Mouse (Mus musculus) spleen, postnatal 10 days (tissue): Measurements from ENCODE around the gene Fgfr2.
A peak's percentile ranks its signal among the peaks of the same experiment; 100 is the strongest.

Source experiments
- DNase-seq, 2 experiments: peaks; one replicate each; pipeline ENCODE4 v3.0.0; 2021 to 2022; ENCODE audit warnings: low spot score in 2 of 2

Fgfr2 gene

DNA sequence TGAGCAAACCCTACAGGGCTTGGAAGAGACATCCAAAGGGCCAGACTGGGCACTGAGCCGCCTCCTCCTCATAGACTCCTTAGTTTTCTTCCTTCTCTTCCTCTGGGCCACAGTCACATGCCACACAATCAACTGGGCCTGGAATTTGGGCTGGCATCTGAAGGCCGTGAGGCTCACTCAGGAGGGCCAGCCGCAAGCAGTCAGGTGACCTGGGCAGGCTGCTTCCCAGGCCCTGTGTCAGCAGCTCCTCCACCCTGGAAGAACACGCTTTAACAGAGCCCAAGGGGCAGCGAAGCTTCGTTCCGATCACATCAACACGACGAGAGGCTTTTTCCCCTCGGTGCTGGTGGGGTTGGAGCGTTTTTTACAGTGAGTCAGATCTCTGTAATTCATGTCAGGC lies 320.5 kb downstream of the Fgfr2 start:
- DNase-seq = no peak

DNA sequence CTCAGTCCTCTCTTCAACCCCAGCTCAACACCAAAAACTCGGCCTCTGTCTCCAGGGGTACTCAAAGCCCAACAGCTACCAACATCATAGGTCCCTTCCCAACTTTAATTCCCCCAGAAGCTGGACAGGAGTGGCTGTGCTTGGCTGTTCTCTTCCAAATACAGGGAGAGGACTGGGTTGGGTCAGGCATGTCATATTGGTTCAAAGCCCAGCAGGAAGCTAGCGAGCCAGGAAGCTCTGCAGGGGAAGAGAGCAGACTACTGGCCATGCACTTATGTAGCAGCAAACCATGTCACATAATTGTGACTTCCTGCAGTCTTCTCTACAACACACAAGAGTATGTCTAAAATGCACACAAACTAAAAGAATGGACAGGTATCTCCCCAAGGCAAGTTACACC lies 321.1 kb downstream of the Fgfr2 start:
- DNase-seq = no peak

DNA sequence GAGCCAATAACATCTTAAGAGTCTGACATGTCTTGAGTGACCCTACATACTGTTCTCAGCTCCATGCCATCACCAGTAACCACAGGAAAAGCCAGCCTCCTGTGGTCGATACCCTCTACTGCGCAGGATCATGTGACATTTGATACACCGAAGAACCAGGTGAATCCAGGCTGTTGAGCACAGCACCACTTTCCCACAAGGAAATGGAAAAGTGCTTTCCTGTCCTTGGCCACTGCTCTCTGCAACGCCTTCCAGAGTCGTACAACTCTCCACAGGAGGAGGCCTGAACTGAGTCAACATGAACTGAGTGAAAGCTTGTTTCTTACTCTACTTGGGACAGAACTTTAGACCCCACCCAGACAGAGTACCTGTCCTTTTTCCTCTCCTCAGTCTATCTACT lies 321.6 kb downstream of the Fgfr2 start:
- DNase-seq = no peak

DNA sequence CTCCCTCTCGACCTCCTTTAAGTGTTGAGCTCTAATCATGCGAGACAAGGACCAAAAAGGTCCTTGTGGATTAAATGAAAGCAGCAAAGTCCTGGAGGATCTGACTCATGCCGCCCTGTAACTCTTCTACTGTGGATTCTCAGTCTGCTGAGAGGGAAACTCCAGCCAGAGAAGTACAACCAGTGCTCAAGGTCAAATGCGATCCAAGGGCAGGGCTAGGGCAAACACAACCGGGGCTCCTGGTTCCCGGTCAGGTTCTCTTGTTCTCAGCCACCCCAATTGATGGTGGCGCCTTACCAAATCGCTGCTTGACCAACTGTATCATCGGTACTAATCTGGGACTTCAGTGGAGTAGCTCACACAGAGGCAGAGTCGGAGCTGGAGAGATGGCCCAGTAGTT lies 322.3 kb downstream of the Fgfr2 start:
- no peak for DNase-seq

DNA sequence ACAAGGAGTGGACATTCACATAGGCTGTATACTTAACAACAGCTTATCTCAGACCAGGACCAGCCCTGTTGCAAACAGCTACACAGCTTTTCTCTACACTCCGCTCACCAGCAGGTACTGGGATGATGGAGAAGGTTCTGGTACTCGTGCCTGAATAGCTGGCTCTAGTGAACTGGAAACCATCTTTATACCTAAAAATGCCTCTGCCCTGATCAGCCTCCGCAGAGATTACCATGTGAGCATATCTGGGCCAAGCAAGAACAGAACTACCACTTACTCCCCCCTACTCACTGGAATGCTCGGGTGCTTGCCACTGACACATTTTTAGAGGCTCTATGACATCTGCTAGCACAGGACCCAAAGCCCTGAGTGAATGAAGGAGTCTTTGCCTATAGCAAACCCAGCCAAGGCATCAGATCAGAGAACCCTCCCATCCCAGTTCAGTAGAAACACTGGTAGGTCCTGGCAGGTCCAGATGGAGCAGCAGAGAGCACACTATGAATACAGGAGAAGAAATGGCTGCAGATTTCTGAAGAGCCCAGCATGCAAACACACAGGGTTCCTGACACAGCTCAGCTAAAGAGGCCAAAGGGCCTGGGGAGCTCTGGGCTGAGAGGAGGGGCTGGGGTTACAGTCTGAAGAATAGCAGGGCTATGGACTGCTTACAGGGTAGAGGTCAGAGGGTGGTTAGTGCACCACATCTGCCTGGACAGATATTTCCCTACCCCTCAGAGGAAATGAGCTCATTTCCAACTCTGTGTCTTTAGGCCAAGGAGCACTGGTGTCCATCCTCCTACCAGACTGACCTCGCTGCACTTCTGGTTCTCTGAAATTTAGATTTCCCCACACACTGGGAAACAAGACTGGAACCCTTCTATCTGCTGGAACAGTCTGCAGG lies 323.8 kb downstream of the Fgfr2 start:
- DNase-seq = no peak

DNA sequence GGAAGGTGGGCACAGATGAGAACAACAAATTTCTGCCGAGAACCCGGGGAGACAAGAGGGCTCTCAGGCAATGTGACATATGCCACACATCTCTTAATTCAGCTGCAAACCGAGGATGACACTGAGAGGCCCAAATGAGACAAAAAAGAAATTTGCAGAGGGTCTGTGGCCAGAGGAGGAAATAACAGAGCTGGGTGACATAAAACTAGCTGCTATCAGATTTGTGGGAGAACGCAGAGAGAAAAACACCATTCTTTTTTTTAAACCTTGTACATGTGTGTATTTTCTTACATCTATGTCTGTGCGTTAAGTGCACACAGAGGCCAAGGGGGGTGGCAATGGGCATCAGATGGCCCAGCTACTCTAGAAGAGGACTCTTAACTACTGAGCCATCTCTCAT lies 328.0 kb downstream of the Fgfr2 start:
- no peak for DNase-seq

DNA sequence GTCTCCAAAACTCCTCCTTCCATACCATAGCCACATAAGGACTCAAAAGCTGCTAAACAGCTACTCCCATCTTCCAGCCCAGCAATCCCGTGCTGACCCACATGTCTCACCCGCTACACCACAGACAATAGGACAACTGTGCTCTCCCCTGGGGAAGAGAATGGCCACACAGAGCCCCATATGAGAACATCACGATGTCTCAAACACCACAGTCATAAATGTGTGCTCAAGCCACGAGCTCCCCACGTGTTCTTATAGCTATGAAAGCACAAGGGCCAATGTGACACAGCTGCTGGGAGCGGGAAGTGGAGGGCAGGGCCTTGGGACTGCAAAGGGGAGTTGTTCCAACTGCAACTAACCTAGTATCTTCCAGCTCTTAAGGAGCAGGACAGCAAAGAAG lies 329.7 kb downstream of the Fgfr2 start:
- DNase-seq = no peak

DNA sequence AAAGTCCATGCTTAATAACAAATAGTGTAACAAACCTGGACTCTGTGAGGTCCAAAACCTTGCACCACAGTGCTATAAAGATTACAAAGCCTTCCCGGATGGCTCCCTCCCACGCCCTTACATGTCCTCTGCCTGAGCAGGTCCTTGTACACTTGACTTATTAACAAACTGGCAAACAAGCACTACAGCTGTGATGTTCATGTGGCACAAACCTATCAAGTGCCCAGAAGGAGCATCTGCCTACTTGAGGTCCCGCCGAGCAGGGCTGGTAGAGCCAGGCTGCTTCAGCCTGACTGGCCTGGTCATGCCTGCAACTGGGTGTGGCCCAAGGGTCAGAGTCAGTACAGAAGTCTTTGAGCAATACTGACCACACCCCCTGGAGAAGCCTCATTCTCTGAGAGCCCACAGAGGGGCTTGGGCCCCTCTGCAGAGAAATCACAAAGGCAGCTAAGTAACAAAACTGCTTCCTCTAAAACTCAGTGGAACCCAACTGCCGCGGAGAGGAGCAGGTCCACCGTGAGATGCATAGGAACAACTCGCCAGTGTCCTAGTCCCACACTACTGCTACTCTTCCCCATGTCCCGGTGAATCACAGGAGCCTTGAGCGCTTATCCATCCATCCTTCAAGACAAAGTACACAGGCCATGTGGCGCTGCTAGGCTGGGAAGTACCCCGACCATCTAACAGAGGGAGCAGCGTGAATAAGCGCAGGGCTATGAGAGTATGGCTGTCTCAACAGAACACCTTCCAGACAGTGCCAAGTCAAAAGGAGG lies 332.5 kb downstream of the Fgfr2 start:
- no peak for DNase-seq

DNA sequence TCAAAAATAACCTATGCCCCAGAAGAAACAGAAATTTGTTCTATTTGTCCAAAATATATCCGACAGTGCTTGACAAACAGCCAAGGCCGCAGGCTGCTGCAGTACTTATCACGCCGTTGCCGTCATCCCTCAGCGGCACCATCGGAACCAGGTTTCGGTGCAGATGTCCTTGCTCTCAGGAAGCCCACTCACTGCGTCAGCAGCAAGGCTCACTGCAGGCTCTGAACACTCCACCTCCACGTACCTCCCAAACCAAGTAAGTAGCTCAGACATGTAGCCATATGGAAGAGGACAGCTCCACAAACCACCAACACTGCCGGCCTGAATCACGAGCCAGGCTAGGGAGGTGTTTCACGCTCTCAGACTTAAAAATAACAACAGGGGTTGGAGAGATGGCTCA lies 334.3 kb downstream of the Fgfr2 start:
- DNase-seq = no peak

DNA sequence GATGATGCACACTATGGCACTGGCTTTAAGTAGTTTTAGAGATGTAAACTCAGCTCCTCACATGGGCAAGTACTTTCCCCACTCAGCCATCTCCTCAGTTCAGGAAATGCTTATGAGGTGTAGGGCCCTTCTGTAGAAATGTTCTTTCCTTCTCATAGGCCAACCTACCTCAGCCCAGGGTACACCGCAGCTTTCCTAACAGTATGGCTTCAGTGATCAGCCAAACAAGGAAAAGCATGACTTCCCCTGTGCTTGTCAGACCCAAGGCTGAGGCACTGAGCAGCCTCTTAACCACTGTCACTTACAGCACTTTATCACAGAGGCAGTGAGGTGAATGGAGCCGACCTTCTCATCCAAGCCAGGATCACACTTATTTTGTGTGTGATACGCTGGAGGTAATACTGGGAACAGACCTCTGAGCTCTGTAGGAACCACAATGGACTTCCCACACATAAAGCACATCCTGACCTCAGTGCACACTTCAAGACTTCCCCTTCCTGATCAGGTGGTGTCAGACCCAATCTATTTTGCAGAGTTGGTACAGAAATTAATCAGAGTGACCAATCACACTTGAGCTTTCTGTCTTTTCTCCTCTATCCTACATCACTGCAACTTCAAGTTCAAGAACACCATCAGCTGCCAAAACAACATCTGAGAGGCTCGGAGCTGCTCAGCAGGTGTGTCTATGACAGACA lies 335.5 kb downstream of the Fgfr2 start:
- no peak for DNase-seq

DNA sequence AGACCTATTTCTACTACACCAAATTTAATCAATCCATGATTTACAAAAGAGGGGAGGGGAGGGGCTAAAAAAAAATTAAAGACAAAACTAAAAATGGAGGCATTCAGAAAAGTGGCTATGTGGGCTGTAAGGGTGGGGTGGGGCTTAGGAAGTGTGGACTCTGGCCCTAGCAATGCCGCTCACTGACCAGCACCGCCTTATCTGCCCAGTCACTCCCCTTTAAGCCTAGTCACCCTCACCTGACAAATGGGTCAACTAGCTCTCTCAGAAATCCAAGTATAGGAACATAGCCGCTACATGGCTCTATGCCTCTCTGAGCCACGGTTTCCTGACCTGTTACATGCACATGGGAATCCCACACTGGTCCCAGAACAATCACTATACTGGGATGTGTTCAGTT lies 336.1 kb downstream of the Fgfr2 start:
- DNase-seq = no peak

DNA sequence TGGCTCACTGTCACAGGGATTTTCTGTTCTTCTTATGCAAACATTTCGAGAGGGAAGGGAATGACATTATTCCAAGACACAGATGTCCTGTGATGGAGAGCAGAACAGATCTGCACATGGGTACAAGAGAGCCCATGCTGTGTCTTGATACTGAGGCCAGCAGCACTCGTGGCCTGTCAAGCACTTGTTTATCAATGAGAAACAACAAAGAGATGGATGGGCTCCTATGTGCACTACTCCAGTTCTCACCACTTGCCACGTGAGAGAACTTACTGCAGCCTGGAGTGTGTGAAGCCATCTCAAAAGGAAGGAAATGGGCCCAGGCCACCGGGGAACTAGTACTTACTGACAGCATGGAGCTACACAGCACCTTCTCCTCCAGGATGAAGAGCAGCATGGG lies 336.6 kb downstream of the Fgfr2 start:
- DNase-seq = no peak

DNA sequence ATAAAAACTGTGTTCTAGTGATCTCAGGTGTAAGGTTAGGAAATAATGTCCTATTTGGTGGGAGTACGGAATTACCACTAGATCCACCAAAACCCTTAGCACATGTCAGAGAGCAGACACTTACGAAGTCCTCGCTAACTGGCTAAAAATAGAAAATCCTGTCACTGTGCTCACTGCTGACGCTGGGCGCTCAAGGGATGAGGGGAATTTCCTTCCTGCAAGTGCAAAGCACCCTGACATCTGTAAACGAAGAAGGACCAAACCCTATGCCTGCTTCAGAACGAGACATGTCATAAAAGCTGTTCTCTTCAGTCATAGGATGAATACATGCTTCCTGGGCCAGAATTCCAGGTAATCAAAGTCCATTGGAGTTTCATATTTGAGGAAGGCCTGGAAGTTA lies 337.1 kb downstream of the Fgfr2 start:
- DNase-seq = no peak

DNA sequence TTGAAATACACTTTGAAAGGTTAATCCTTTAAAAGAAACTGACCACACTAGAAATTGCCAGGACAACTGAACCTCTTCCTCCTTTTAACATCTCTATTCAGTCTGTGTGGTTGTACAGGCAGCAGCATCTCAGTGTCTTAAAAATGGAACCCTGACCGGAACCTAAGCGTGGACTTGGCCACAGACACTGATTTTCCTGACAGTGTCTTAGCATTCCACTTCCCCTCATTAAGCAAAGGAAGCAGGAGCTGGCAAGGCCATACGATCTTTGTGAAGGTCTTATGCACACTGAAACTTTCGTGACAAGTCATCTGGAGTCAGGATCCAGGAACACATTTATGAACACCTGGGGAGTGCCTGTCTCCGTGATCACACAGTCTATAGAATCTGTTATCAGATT lies 339.0 kb downstream of the Fgfr2 start:
- DNase-seq = no peak

DNA sequence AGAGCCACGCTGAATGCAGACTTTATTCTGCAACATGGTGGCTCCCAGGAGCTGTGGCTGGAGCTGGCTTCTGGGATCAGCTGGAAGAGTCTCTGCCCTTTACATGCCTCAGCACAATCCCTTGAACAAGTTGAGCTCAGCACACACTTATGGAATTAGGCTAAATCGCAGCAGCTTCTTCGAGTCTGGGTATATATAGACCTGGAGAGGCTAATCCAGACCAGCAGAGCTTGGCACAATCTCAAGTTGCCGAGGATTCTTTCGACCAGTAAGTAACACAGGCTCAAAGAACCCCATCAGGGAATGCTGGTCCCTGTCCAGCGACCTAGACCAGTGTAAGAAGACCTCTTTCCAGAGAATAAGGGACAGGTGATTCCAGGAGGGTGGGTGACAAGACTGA lies 341.3 kb downstream of the Fgfr2 start:
- no peak for DNase-seq

DNA sequence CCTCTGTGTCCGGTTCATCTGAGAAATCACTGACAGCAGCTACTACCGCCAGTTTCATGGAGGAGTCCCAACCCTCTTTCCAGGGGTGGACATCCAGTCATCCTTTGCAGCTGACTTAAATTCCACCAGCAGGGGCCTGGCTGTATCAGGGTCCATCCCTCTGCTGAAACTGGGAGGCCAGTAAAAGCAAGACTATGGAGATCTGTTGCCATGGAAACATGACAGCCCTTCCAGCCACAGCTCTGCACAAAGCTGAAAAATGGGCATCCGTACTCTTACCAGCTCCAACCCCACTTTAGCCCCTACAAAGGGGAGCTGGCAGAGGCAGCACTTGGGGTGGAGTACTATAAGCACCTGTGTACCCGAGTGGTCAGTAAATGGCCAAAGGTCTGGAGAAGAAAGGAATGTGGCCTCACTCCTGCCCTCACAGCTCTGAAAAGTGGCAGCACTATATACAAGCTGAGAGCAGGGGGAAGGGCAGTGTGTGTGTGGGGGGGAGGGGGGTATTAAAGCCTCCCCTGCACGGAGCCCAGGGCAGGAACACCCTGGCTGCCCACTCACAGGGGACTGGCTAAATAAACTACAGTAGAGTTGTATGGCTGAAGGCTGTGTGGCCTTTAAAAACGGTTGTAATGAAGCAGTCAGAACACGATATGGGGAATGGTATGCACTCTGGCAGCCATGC lies 341.9 kb downstream of the Fgfr2 start:
- DNase-seq = no peak

DNA sequence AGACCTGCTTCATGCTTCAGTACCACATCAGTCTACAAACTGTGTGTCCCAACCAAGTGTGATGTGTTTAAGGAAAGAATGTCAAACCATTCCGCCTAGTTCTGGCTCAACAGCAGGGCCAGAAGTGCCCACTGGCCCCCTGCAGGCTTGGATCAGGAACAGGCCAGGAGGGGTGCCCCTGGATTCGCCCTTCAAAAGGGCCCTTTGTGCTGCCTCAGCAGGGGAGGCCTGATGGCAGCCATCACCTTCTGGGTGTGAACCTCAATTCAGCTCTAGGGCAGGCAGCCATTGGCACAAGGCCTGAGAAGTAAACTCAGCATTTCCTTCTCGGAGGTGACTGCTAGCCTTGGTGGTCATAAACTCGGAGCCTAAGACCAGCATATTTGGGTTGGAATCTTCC lies 342.5 kb downstream of the Fgfr2 start:
- DNase-seq = no peak

DNA sequence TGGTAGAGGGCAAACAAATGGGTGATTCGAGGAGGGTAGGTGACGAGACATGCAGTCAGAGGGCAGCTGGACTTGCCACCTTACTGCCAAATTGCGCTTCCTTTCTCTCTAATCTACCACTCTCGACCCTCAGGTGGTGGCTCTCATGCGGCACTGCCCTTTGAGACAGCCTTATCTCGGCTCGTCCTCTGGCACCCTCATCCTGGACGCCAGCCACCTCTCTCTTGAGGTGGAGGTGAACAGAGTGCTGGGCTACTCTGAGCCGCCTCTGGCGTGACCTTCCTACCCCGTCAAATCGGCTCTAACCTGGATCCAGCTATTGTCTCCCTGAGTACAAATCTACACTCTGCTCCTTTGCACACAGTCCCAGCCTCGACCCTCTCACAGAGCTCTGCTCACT lies 344.5 kb downstream of the Fgfr2 start:
- DNase-seq = peak; percentile 74 to 80

DNA sequence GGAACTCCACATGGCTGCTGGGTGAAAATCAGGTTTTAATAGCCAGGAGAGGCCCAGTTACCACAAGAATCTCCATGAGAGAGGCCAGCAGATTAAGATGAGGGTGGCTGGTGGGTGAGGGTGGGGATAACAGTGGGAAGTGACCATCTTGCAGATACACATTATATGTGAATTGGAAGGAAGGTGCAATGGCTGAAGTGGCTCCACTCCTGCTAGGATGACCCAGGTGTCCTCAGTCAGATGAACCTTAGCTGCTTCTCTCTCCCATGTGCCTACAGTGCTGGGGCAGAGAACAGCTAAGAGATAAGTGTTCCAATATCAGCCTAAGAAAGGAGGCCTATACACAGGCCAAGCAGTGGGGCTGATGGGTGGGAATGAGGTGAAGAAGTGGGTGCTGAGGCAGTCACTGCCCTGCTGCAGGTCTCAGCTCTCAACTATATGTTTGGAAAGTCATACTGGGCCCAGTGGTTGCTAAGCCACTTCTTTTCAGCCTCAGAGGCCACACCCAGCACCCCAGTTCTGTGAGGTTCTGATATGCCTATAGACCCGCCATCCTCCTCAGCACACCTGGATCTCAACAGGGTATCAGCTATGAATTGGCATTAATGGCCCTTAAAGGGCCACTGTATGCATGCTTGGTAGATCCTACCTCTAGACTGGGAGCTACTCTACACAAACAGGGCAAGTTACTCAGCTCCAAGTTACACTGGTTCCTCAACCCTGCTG lies 345.3 kb downstream of the Fgfr2 start:
- peak; percentile 71 to 83 for DNase-seq

DNA sequence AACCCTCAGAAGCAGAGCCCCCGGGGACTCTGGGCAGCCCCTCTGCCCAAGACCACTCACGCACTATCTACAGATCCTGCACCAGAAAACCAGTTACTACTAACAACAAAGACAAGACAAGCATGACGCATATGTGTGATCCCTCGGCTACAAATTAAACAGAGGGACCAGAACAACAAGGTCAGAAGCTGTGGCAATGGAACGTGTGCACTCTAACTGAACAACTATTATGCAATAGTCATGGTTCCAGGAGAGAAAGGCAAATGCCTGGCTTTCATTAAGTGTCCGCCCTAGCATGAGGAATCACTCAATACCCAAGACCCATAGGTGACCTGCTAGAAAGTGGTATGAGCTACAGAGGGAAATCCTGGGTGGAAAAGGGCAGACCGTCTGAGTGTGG lies 346.0 kb downstream of the Fgfr2 start:
- DNase-seq = no peak
